Mouse (Mus musculus) myocyte (in vitro differentiated cells): Measurements from ENCODE around the gene Tspan5. TPM values are rescaled to one million over a fixed set of nuclear protein-coding genes. Genes with fewer than 3 reads are reported as not detected.

ENCODE experiments used
- H3K27me3 ChIP-seq: one replicate; pipeline ENCODE4 v1.6.1; 2011; ENCODE audit not compliant: control insufficient read depth, insufficient read depth, insufficient read length
- H3K36me3 ChIP-seq: one replicate; pipeline ENCODE4 v1.6.1; 2011; ENCODE audit not compliant: control insufficient read depth, insufficient read depth
- H3K4me2 ChIP-seq: one replicate; pipeline ENCODE4 v1.6.1; 2011; ENCODE audit warnings: low read depth, control low read depth
- H3K4me3 ChIP-seq: one replicate; pipeline ENCODE4 v1.5.1; 2011; ENCODE audit warnings: mild to moderate bottlenecking, control low read depth, moderate library complexity
- H3K79me2 ChIP-seq: one replicate; pipeline ENCODE4 v1.6.1; 2011; ENCODE audit not compliant: control insufficient read depth, insufficient read depth
- H3ac ChIP-seq: one replicate; pipeline ENCODE4 v1.6.1; 2011; ENCODE audit not compliant: control insufficient read depth, insufficient read length
- CEBPB ChIP-seq: IDR thresholded peaks from 2 replicates; pipeline ENCODE4 v1.6.1; 2011; ENCODE audit warnings: mild to moderate bottlenecking, moderate library complexity; ENCODE audit not compliant: poor library complexity, insufficient read depth, severe bottlenecking
- E2F4 ChIP-seq: IDR thresholded peaks from one replicate; pipeline ENCODE4 v1.6.1; 2011; ENCODE audit warnings: mild to moderate bottlenecking, control low read depth, moderate library complexity; ENCODE audit not compliant: insufficient read depth
- MAX ChIP-seq: IDR thresholded peaks from one replicate; pipeline ENCODE4 v1.6.1; 2011; ENCODE audit warnings: low read depth, mild to moderate bottlenecking, control low read depth
- MYOD1 ChIP-seq, 3 experiments: IDR thresholded peaks; one replicate each; pipeline ENCODE4 v1.6.1; 2011; ENCODE audit warnings: control low read depth in 2 of 3, low read depth in 2 of 3, mild to moderate bottlenecking in 2 of 3, moderate library complexity in 1 of 3; ENCODE audit not compliant: insufficient read length in 2 of 3, control insufficient read depth in 1 of 3
- MYOG ChIP-seq, 3 experiments: IDR thresholded peaks; one replicate each; pipeline ENCODE4 v1.6.1; 2011; ENCODE audit warnings: control low read depth in 2 of 3, low read depth in 2 of 3, mild to moderate bottlenecking in 2 of 3; ENCODE audit not compliant: insufficient read length in 2 of 3, control insufficient read depth in 1 of 3, insufficient read depth in 1 of 3
- POLR2A ChIP-seq: IDR thresholded peaks from one replicate; pipeline ENCODE4 v1.6.1; 2011; ENCODE audit warnings: low read depth, mild to moderate bottlenecking, control low read depth, moderate library complexity; ENCODE audit not compliant: insufficient read length
- POLR2AphosphoS2 ChIP-seq: IDR thresholded peaks from one replicate; pipeline ENCODE4 v1.6.1; 2011; ENCODE audit warnings: low read depth, control low read depth; ENCODE audit not compliant: insufficient read length
- REST ChIP-seq: IDR thresholded peaks from one replicate; pipeline ENCODE4 v1.6.1; 2011; ENCODE audit warnings: mild to moderate bottlenecking, control low read depth, moderate library complexity; ENCODE audit not compliant: insufficient read depth, insufficient read length
- SRF ChIP-seq: IDR thresholded peaks from one replicate; pipeline ENCODE4 v1.6.1; 2011; ENCODE audit warnings: low read depth; ENCODE audit not compliant: control insufficient read depth, insufficient read length
- TCF12 ChIP-seq: IDR thresholded peaks from one replicate; pipeline ENCODE4 v1.6.1; 2011; ENCODE audit warnings: mild to moderate bottlenecking, control low read depth; ENCODE audit not compliant: poor library complexity, insufficient read depth, severe bottlenecking
- TCF3 ChIP-seq: IDR thresholded peaks from one replicate; pipeline ENCODE4 v1.6.1; 2011; ENCODE audit warnings: low read depth, control low read depth; ENCODE audit not compliant: insufficient read length
- USF1 ChIP-seq: IDR thresholded peaks from one replicate; pipeline ENCODE4 v1.6.1; 2011; ENCODE audit warnings: low read depth, mild to moderate bottlenecking, control low read depth, moderate library complexity
- polyA plus RNA-seq: library from polyadenylated mRNA; unstranded; fragments of >200 nt; fragmentation: generic; extraction: Trizol; gene quantifications from one replicate; pipeline ENCODE4 v1.2.1, GENCODE M21; 2012; ENCODE audit warnings: missing spikeins

The Tspan5 gene
- polyA plus RNA-seq, 1 experiment: 16.9 TPM

- Histone ChIP-seq H3K27me3 (no peaks in the 10 kb centered on the region), H3K79me2 (peaks cover 24% of the 10 kb centered on the region), H3K4me2 (peak overlapping the region; percentile 89), H3ac (no peak overlapping the region), H3K4me3 (peak overlapping the region; percentile 68), H3K36me3 (no peaks in the 10 kb centered on the region)
- no peak for TF ChIP-seq REST
- no peak for TF ChIP-seq USF1
- no peak for TF ChIP-seq MYOD1 (IDR thresholded peaks at IDR 0.05; ENCODE audit: control insufficient read depth in 1 of 3, insufficient read length in 2 of 3, low read depth in 2 of 3)
- TF ChIP-seq MYOG (IDR thresholded peaks at IDR 0.05; ENCODE audit: control insufficient read depth in 1 of 3, insufficient read depth in 1 of 3, insufficient read length in 2 of 3, low read depth in 2 of 3): no peak
- no peak for TF ChIP-seq POLR2AphosphoS2
- no peak for TF ChIP-seq TCF3
These were observed 1.0 kb upstream of the Tspan5 start for GRCm38 (mm10) chr3:138740843-138741540.

GRCm38 (mm10) chr3:138742566-138742930 is 553 bp downstream of the Tspan5 start:
- Histone ChIP-seq H3K36me3 (no peaks in the 10 kb centered on the region), H3K4me2 (peak overlapping the region; percentile 97), H3K27me3 (no peaks in the 10 kb centered on the region), H3K4me3 (peak overlapping the region; percentile 68), H3ac (peak overlapping the region; percentile 58), H3K79me2 (peaks cover 37% of the 10 kb centered on the region)
- no peak for TF ChIP-seq REST
- TF ChIP-seq POLR2AphosphoS2: no peak
- TF ChIP-seq TCF3: no peak
- no peak for TF ChIP-seq MYOD1 (IDR thresholded peaks at IDR 0.05; ENCODE audit: control insufficient read depth in 1 of 3, insufficient read length in 2 of 3, low read depth in 2 of 3)
- no peak for TF ChIP-seq MAX
- TF ChIP-seq SRF: no peak
- no peak for TF ChIP-seq POLR2A
- TF ChIP-seq E2F4: no peak
- no peak for TF ChIP-seq CEBPB
- TF ChIP-seq USF1: no peak
- no peak for TF ChIP-seq MYOG (IDR thresholded peaks at IDR 0.05; ENCODE audit: control insufficient read depth in 1 of 3, insufficient read depth in 1 of 3, insufficient read length in 2 of 3, low read depth in 2 of 3)
- TF ChIP-seq TCF12: no peak

GRCm38 (mm10) chr3:138743061-138743671 is 1.2 kb downstream of the Tspan5 start:
- TF ChIP-seq MAX (no peak), SRF (peak; percentile 37)
- H3K4me2 ChIP-seq: peak overlapping the region; percentile 97
- no peaks in the 10 kb centered on the region for H3K27me3 ChIP-seq
- H3K79me2 ChIP-seq: peaks cover 43% of the 10 kb centered on the region
- peak overlapping the region; percentile 68 for H3K4me3 ChIP-seq
- H3K36me3 ChIP-seq: no peaks in the 10 kb centered on the region
- H3ac ChIP-seq: peak overlapping the region; percentile 58

DNA sequence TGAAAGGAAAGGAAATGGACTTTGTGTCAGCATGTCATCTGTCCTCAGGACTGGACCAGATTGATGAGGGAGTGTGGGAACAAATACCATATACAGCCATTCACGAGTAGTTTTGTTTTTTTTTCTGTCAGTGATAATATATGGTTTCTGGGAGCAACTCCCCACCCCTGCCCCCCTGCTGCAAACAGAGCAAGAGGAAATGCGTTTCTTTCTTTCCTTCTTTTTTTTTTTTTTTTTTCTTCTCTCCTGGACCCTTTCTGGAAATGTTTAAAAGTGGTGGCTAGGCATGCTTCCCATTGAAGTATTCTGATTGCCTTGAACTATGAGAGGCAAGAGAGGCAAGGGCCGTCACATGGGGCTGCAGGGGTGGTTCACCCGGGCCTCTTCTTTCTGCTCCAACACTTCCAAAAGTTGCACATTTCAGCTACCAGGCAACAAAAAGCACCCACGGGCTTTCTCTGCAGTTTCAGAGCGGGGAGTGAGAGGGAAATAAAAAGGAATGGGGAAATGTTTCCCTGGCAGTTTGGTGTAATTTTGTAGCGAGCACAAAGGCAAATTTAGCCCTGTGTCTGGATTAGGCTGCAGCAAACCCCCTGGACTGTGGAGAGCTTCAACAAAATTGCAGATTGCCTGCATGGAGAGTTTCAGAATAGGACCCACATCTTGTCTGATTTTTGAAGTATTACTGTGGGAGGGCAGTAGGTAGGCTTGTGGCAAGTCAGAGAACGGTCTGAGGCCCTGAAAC is 2.2 kb downstream of the Tspan5 start:
- H3K4me2 ChIP-seq: peak overlapping the region; percentile 97
- no peak overlapping the region for H3ac ChIP-seq
- H3K79me2 ChIP-seq: peaks cover 54% of the 10 kb centered on the region
- H3K27me3 ChIP-seq: no peaks in the 10 kb centered on the region
- TF ChIP-seq SRF: no peak
- no peak for TF ChIP-seq POLR2AphosphoS2
- no peak for TF ChIP-seq MAX
- no peaks in the 10 kb centered on the region for H3K36me3 ChIP-seq
- H3K4me3 ChIP-seq: peak overlapping the region; percentile 68

GRCm38 (mm10) chr3:138745091-138745490 is 3.1 kb downstream of the Tspan5 start:
- Histone ChIP-seq H3K4me3 (peak overlapping the region; percentile 68), H3K79me2 (peaks cover 60% of the 10 kb centered on the region), H3ac (no peak overlapping the region), H3K27me3 (no peaks in the 10 kb centered on the region), H3K4me2 (peak overlapping the region; percentile 97), H3K36me3 (no peaks in the 10 kb centered on the region)
- TF ChIP-seq POLR2A: no peak
- no peak for TF ChIP-seq USF1
